Mouse (Mus musculus): ENCODE measurements around the gene Stac3. TPM values are rescaled to one million over a fixed set of nuclear protein-coding genes. Genes with fewer than 3 reads are reported as not detected.

Stac3 gene
- polyA plus RNA-seq, 1 experiment from 2014 or later, result 0.21 TPM

- H3K9me3 ChIP-seq (ENCODE audit: control insufficient read depth, low read length), result no peaks in the 10 kb centered on the region
- no peak overlapping the region for H3K27ac ChIP-seq (replicated peaks; ENCODE audit: low read depth, low read length)
- no peak for DNase-seq (ENCODE audit: low spot score)
- no peak for ATAC-seq (ENCODE audit: insufficient number of reproducible peaks, low FRiP score, low TSS enrichment, low read depth)
- H3K9ac ChIP-seq (ENCODE audit: low read length), result no peak overlapping the region
- WGBS, result 96% methylated on average over 4 of the region's 4 CpGs
- peaks cover 5% of the 10 kb centered on the region for H3K36me3 ChIP-seq (ENCODE audit: control insufficient read depth, insufficient read depth, low read length)
- H3K4me1 ChIP-seq (ENCODE audit: control insufficient read depth, insufficient read depth, low read length), result no peaks in the 10 kb centered on the region
- no peak overlapping the region for H3K4me2 ChIP-seq (ENCODE audit: low read depth, severe bottlenecking)
- H3K4me3 ChIP-seq (ENCODE audit: low read depth, low read length), result no peak overlapping the region
- no peaks in the 10 kb centered on the region for H3K27me3 ChIP-seq (ENCODE audit: control insufficient read depth, insufficient read depth, low read length)
Observed at GRCm38 (mm10) chr10:127479131-127479530, 22.4 kb upstream of the Stac3 start.

- no peaks in the 10 kb centered on the region for H3K9me3 ChIP-seq (ENCODE audit: control insufficient read depth, low read length)
- 90% methylated on average over 19 of the region's 19 CpGs for WGBS
Observed at GRCm38 (mm10) chr10:127480833-127481813, 20.4 kb upstream of the Stac3 start.

GRCm38 (mm10) chr10:127485235-127485634, 16.3 kb upstream of the Stac3 start:
- 93% methylated on average over 10 of the region's 10 CpGs for WGBS
- Histone ChIP-seq H3K27me3 (ENCODE audit: control insufficient read depth, insufficient read depth, low read length) (no peaks in the 10 kb centered on the region), H3K4me3 (ENCODE audit: low read depth, low read length) (no peak overlapping the region), H3K27ac (replicated peaks; ENCODE audit: low read depth, low read length) (no peak overlapping the region), H3K4me2 (ENCODE audit: low read depth, severe bottlenecking) (no peak overlapping the region), H3K9me3 (ENCODE audit: control insufficient read depth, low read length) (no peaks in the 10 kb centered on the region), H3K36me3 (ENCODE audit: control insufficient read depth, insufficient read depth, low read length) (peaks cover 6% of the 10 kb centered on the region), H3K9ac (ENCODE audit: low read length) (no peak overlapping the region), H3K4me1 (ENCODE audit: control insufficient read depth, insufficient read depth, low read length) (no peaks in the 10 kb centered on the region)
- no peak for DNase-seq (ENCODE audit: low spot score)
- ATAC-seq (ENCODE audit: insufficient number of reproducible peaks, low FRiP score, low TSS enrichment, low read depth), result no peak

More at GRCm38 (mm10) chr10:127480833-127481813, 20.4 kb upstream of the Stac3 start:
- no peak overlapping the region for H3K9ac ChIP-seq (ENCODE audit: low read length)
- no peak for DNase-seq (ENCODE audit: low spot score)
- H3K36me3 ChIP-seq (ENCODE audit: control insufficient read depth, insufficient read depth, low read length), result peaks cover 5% of the 10 kb centered on the region
- no peak for ATAC-seq (ENCODE audit: insufficient number of reproducible peaks, low FRiP score, low TSS enrichment, low read depth)
- H3K27ac ChIP-seq (replicated peaks; ENCODE audit: low read depth, low read length), result no peak overlapping the region
- no peaks in the 10 kb centered on the region for H3K4me1 ChIP-seq (ENCODE audit: control insufficient read depth, insufficient read depth, low read length)
- H3K27me3 ChIP-seq (ENCODE audit: control insufficient read depth, insufficient read depth, low read length), result no peaks in the 10 kb centered on the region
- H3K4me3 ChIP-seq (ENCODE audit: low read depth, low read length), result no peak overlapping the region
- H3K4me2 ChIP-seq (ENCODE audit: low read depth, severe bottlenecking), result no peak overlapping the region

- Histone ChIP-seq H3K4me1 (ENCODE audit: control insufficient read depth, insufficient read depth, low read length) (no peaks in the 10 kb centered on the region), H3K36me3 (ENCODE audit: control insufficient read depth, insufficient read depth, low read length) (peaks cover 21% of the 10 kb centered on the region; the same call in 1 of the 2 replicates), H3K9ac (ENCODE audit: low read length) (no peak overlapping the region), H3K27me3 (ENCODE audit: control insufficient read depth, insufficient read depth, low read length) (no peaks in the 10 kb centered on the region), H3K4me3 (ENCODE audit: low read depth, low read length) (no peak overlapping the region), H3K27ac (replicated peaks; ENCODE audit: low read depth, low read length) (no peak overlapping the region), H3K9me3 (ENCODE audit: control insufficient read depth, low read length) (no peaks in the 10 kb centered on the region), H3K4me2 (ENCODE audit: low read depth, severe bottlenecking) (no peak overlapping the region)
- ATAC-seq (ENCODE audit: insufficient number of reproducible peaks, low FRiP score, low TSS enrichment, low read depth) (no peak), DNase-seq (ENCODE audit: low spot score) (no peak)
- WGBS, result 94% methylated on average over 7 of the region's 7 CpGs
Observed at GRCm38 (mm10) chr10:127488856-127489255, 12.6 kb upstream of the Stac3 start.

GRCm38 (mm10) chr10:127490160-127491127, 11.0 kb upstream of the Stac3 start:
- peaks cover 29% of the 10 kb centered on the region; the same call in 1 of the 2 replicates for H3K36me3 ChIP-seq (ENCODE audit: control insufficient read depth, insufficient read depth, low read length)
- DNase-seq (ENCODE audit: low spot score), result no peak
- no peaks in the 10 kb centered on the region for H3K9me3 ChIP-seq (ENCODE audit: control insufficient read depth, low read length)
- no peak overlapping the region for H3K27ac ChIP-seq (replicated peaks; ENCODE audit: low read depth, low read length)
- H3K9ac ChIP-seq (ENCODE audit: low read length), result no peak overlapping the region
- no peak for ATAC-seq (ENCODE audit: insufficient number of reproducible peaks, low FRiP score, low TSS enrichment, low read depth)
- H3K4me2 ChIP-seq (ENCODE audit: low read depth, severe bottlenecking), result no peak overlapping the region
- no peak overlapping the region for H3K4me3 ChIP-seq (ENCODE audit: low read depth, low read length)
- H3K27me3 ChIP-seq (ENCODE audit: control insufficient read depth, insufficient read depth, low read length), result no peaks in the 10 kb centered on the region
- H3K4me1 ChIP-seq (ENCODE audit: control insufficient read depth, insufficient read depth, low read length), result no peaks in the 10 kb centered on the region
- 69% methylated on average over 18 of the region's 18 CpGs for WGBS

GRCm38 (mm10) chr10:127491128-127491512, 10.4 kb upstream of the Stac3 start:
- DNase-seq (ENCODE audit: low spot score) (no peak), ATAC-seq (ENCODE audit: insufficient number of reproducible peaks, low FRiP score, low TSS enrichment, low read depth) (no peak)
- Histone ChIP-seq H3K4me3 (ENCODE audit: low read depth, low read length) (no peak overlapping the region), H3K4me1 (ENCODE audit: control insufficient read depth, insufficient read depth, low read length) (no peaks in the 10 kb centered on the region), H3K9me3 (ENCODE audit: control insufficient read depth, low read length) (no peaks in the 10 kb centered on the region), H3K4me2 (ENCODE audit: low read depth, severe bottlenecking) (no peak overlapping the region), H3K9ac (ENCODE audit: low read length) (no peak overlapping the region), H3K27me3 (ENCODE audit: control insufficient read depth, insufficient read depth, low read length) (no peaks in the 10 kb centered on the region), H3K27ac (replicated peaks; ENCODE audit: low read depth, low read length) (no peak overlapping the region), H3K36me3 (ENCODE audit: control insufficient read depth, insufficient read depth, low read length) (peaks cover 30% of the 10 kb centered on the region; the same call in 1 of the 2 replicates)
- 90% methylated on average over 8 of the region's 8 CpGs for WGBS

GRCm38 (mm10) chr10:127492118-127492517, 9.4 kb upstream of the Stac3 start:
- ATAC-seq (ENCODE audit: insufficient number of reproducible peaks, low FRiP score, low TSS enrichment, low read depth), result no peak
- no peak overlapping the region for H3K4me2 ChIP-seq (ENCODE audit: low read depth, severe bottlenecking)
- no peak overlapping the region for H3K4me3 ChIP-seq (ENCODE audit: low read depth, low read length)
- WGBS, result 92% methylated on average over 3 of the region's 3 CpGs
- no peak overlapping the region for H3K27ac ChIP-seq (replicated peaks; ENCODE audit: low read depth, low read length)
- peaks cover 35% of the 10 kb centered on the region; the same call in 1 of the 2 replicates for H3K36me3 ChIP-seq (ENCODE audit: control insufficient read depth, insufficient read depth, low read length)
- H3K4me1 ChIP-seq (ENCODE audit: control insufficient read depth, insufficient read depth, low read length), result no peaks in the 10 kb centered on the region
- no peak overlapping the region for H3K9ac ChIP-seq (ENCODE audit: low read length)
- H3K27me3 ChIP-seq (ENCODE audit: control insufficient read depth, insufficient read depth, low read length), result no peaks in the 10 kb centered on the region
- H3K9me3 ChIP-seq (ENCODE audit: control insufficient read depth, low read length), result no peaks in the 10 kb centered on the region
- no peak for DNase-seq (ENCODE audit: low spot score)

GRCm38 (mm10) chr10:127496156-127496555, 5.3 kb upstream of the Stac3 start:
- Histone ChIP-seq H3K9ac (ENCODE audit: low read length) (no peak overlapping the region), H3K4me1 (ENCODE audit: control insufficient read depth, insufficient read depth, low read length) (no peaks in the 10 kb centered on the region), H3K4me3 (ENCODE audit: low read depth, low read length) (no peak overlapping the region), H3K36me3 (ENCODE audit: control insufficient read depth, insufficient read depth, low read length) (peaks cover 34% of the 10 kb centered on the region; the same call in 1 of the 2 replicates), H3K4me2 (ENCODE audit: low read depth, severe bottlenecking) (no peak overlapping the region), H3K27me3 (ENCODE audit: control insufficient read depth, insufficient read depth, low read length) (no peaks in the 10 kb centered on the region), H3K27ac (replicated peaks; ENCODE audit: low read depth, low read length) (no peak overlapping the region), H3K9me3 (ENCODE audit: control insufficient read depth, low read length) (no peaks in the 10 kb centered on the region)
- DNase-seq (ENCODE audit: low spot score) (no peak), ATAC-seq (ENCODE audit: insufficient number of reproducible peaks, low FRiP score, low TSS enrichment, low read depth) (no peak)
- 94% methylated on average over 3 of the region's 3 CpGs for WGBS
